Mouse (Mus musculus) MEL (cell line): ENCODE measurements around the gene Usp54. TPM values are rescaled to one million over a fixed set of nuclear protein-coding genes. Genes with fewer than 3 reads are reported as not detected.
"Not testable (repeated sequence)": the region's sequence is repeated elsewhere in the genome, so short reads cannot be mapped to it uniquely, and the experiment has no call there.

Experiments
- DNase-seq: peaks from one replicate; pipeline ENCODE4 v3.0.0; 2011; ENCODE audit warnings: low read depth, low spot score
- H3K27ac ChIP-seq: 2 replicates; pipeline ENCODE4 v1.5.1; 2012; ENCODE audit warnings: low read depth, mild to moderate bottlenecking, control low read depth, low read length, moderate library complexity; ENCODE audit not compliant: control insufficient read depth
- H3K27me3 ChIP-seq, 2 experiments: fragments of 150-350 bp in 1 of 2; sonication (generic) in 1 of 2; 2 replicates each; pipeline ENCODE4 v1.6.1; 2012; ENCODE audit warnings: low read length in 2 of 2, mild to moderate bottlenecking in 2 of 2, improper control_type of control experiment in 1 of 2, moderate library complexity in 1 of 2; ENCODE audit not compliant: insufficient read depth in 2 of 2, control insufficient read depth in 1 of 2
- H3K36me3 ChIP-seq, 2 experiments: 2 replicates each; pipeline ENCODE4 v1.6.1; 2012 to 2014; ENCODE audit warnings: low read length in 2 of 2, improper control_type of control experiment in 1 of 2, inconsistent platforms in 1 of 2, mild to moderate bottlenecking in 1 of 2; ENCODE audit not compliant: insufficient read depth in 2 of 2, control insufficient read depth in 1 of 2
- H3K4me1 ChIP-seq, 2 experiments: fragments of 150-350 bp in 1 of 2; sonication (generic) in 1 of 2; 2 replicates each; pipeline ENCODE4 v1.6.1; 2012; ENCODE audit warnings: low read length in 2 of 2, improper control_type of control experiment in 1 of 2, mild to moderate bottlenecking in 1 of 2; ENCODE audit not compliant: insufficient read depth in 2 of 2, control insufficient read depth in 1 of 2
- H3K4me3 ChIP-seq, 2 experiments: fragments of 150-350 bp in 1 of 2; sonication (generic) in 1 of 2; 2 replicates each; pipeline ENCODE4 v1.5.1; 2012; ENCODE audit warnings: low read depth in 2 of 2, low read length in 2 of 2, mild to moderate bottlenecking in 2 of 2, moderate library complexity in 2 of 2, control low read depth in 1 of 2, improper control_type of control experiment in 1 of 2; ENCODE audit not compliant: control insufficient read depth in 1 of 2, insufficient read depth in 1 of 2
- H3K79me2 ChIP-seq: 2 replicates; pipeline ENCODE4 v1.6.1; 2012; ENCODE audit warnings: mild to moderate bottlenecking, low read length, moderate library complexity; ENCODE audit not compliant: control insufficient read depth, poor library complexity, insufficient read depth
- H3K9ac ChIP-seq: 2 replicates; pipeline ENCODE4 v1.6.1; 2012; ENCODE audit warnings: low read depth, mild to moderate bottlenecking, control low read depth, low read length, moderate library complexity; ENCODE audit not compliant: control insufficient read depth, poor library complexity, severe bottlenecking
- H3K9me3 ChIP-seq: fragments of 150-350 bp; sonication (generic); replicated peaks from 2 replicates; pipeline ENCODE4 v1.6.1; 2012; ENCODE audit warnings: mild to moderate bottlenecking, low read length, improper control_type of control experiment, moderate library complexity; ENCODE audit not compliant: insufficient read depth
- E2F4 ChIP-seq: IDR thresholded peaks from 2 replicates; pipeline ENCODE4 v1.6.1; 2011; ENCODE audit warnings: low read depth, low read length, improper control_type of control experiment, borderline replicate concordance
- ELF1 ChIP-seq: IDR thresholded peaks from 2 replicates; pipeline ENCODE4 v1.6.1; 2014; ENCODE audit warnings: low read depth, mild to moderate bottlenecking, inconsistent platforms, low read length, improper control_type of control experiment, moderate library complexity
- ETS1 ChIP-seq: IDR thresholded peaks from 2 replicates; pipeline ENCODE4 v1.6.1; 2012; ENCODE audit warnings: low read depth, mild to moderate bottlenecking, inconsistent platforms, low read length, improper control_type of control experiment, moderate library complexity
- JUND ChIP-seq: IDR thresholded peaks from 2 replicates; pipeline ENCODE4 v1.6.1; 2011; ENCODE audit warnings: low read depth, mild to moderate bottlenecking, improper control_type of control experiment, low read length
- KAT2A ChIP-seq: conservative IDR thresholded peaks from 2 replicates; pipeline ENCODE4 v1.6.1; 2012; ENCODE audit warnings: low read depth, low read length, improper control_type of control experiment, inconsistent platforms
- MAFK ChIP-seq: IDR thresholded peaks from 2 replicates; pipeline ENCODE4 v1.6.1; 2011; ENCODE audit warnings: low read depth, mild to moderate bottlenecking, low read length, improper control_type of control experiment, borderline replicate concordance
- MAX ChIP-seq: IDR thresholded peaks from 2 replicates; pipeline ENCODE4 v1.6.1; 2011; ENCODE audit warnings: low read length, improper control_type of control experiment
- MAZ ChIP-seq: IDR thresholded peaks from 2 replicates; pipeline ENCODE4 v1.6.1; 2012; ENCODE audit warnings: low read depth, mild to moderate bottlenecking, inconsistent platforms, low read length, improper control_type of control experiment
- MYC ChIP-seq: IDR thresholded peaks from 2 replicates; pipeline ENCODE4 v1.6.1; 2011; ENCODE audit warnings: low read depth, mild to moderate bottlenecking, low read length, improper control_type of control experiment, moderate library complexity
- POLR2AphosphoS5 ChIP-seq: IDR thresholded peaks from 2 replicates; pipeline ENCODE4 v1.6.1; 2012; ENCODE audit warnings: low read depth, borderline replicate concordance, mild to moderate bottlenecking, inconsistent platforms, low read length, moderate library complexity, mixed read lengths
- TBP ChIP-seq: IDR thresholded peaks from 2 replicates; pipeline ENCODE4 v1.8.0; 2011; ENCODE audit warnings: low read depth, low read length, improper control_type of control experiment
- ZKSCAN1 ChIP-seq: IDR thresholded peaks from 2 replicates; pipeline ENCODE4 v1.6.1; 2012; ENCODE audit warnings: low read depth, mild to moderate bottlenecking, inconsistent platforms, low read length, improper control_type of control experiment, moderate library complexity
- ZNF384 ChIP-seq: IDR thresholded peaks from 2 replicates; pipeline ENCODE4 v1.6.1; 2012; ENCODE audit warnings: low read depth, mild to moderate bottlenecking, inconsistent platforms, low read length, improper control_type of control experiment
- polyA plus RNA-seq, 2 experiments: library from polyadenylated mRNA; stranded (reverse) in 1 of 2; unstranded in 1 of 2; fragments of >175 nt in 1 of 2; fragments of >200 nt in 1 of 2; gene quantifications; 2 replicates each; pipeline versions ENCODE4 v1.2.1 to v1.2.4; 2012; ENCODE audit warnings: low replicate concordance in 2 of 2, low read depth in 1 of 2; ENCODE audit not compliant: insufficient read length in 2 of 2, insufficient read depth in 1 of 2, missing spikeins in 1 of 2
- total RNA-seq: library from RNA; depleted of rRNA; stranded (reverse); fragments of 300-350 nt; gene quantifications from 2 replicates; pipeline ENCODE4 v1.2.3, GENCODE M21; 2012

Usp54 gene
- total and polyA plus RNA-seq, 3 experiments: 1.5 to 2.6 TPM; not detected in 1

DNA sequence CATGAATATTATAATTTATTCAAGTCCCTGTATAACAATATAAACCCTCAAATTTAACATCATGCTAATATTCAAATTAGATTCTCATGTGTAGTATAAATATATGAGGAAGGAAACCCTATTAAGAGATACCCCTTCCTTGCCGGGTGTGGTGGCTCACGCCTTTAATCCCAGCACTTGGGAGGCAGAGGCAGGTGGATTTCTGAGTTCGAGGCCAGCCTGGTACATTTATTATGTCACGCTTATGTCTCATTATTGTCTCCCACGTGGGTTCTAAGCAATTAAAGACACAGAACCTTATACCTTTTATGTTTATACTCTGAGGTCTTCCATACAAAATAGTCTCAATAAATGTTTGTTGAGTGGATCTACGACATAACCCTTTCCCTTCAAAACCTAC lies 2.2 kb downstream of the Usp54 start (continued):
- TF ChIP-seq KAT2A (no peak), ZNF384 (no peak), E2F4 (no peak), MAZ (no peak), ELF1 (no peak), ZKSCAN1 (no peak), POLR2AphosphoS5 (no peak), MAX (no peak), ETS1 (no peak)
- TF ChIP-seq, all 39 proteins: peak for 6

DNA sequence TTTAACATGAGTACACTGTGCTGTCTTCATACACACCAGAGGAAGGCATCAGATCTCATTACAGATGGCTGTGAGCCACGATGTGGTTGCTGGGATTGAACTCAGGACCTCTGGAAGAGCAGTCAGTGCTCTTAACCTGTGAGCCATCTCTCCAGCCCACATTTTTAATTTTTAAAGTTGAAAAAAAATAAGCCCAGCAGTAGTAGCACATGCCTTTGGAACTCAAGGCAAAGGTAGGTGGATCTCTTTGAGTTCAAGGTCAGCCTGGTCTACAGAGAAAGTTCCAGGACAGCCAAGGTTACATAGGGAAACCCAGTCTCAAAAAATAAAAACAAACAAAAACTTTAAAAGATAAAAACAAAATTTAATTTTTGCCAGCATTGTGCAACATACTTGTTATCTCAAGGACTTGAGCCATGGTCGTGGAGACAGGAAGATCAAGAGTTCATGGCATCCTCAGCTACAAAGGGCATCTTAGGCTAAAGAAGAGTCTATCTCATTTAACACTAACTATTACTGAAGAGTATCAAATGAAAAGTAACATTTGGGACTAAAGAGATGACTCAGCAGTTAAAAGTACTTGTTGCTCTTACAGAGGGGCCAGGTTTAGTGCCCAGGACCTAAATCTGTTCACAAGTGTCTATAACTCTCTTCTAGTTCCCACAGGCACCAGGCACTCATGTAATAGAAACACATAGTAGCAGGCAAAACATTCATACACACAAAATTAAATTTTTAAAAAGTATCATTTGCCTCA lies 2.9 kb downstream of the Usp54 start:
- TF ChIP-seq ELF1: no peak
- peak; percentile 76 for TF ChIP-seq MAFK
- no peak for TF ChIP-seq MYC
- TF ChIP-seq POLR2AphosphoS5: no peak
- TF ChIP-seq JUND: no peak
- peak; percentile 80 for TF ChIP-seq TBP
- H3K27ac ChIP-seq: no peak overlapping the region
- DNase-seq: peak; percentile 40
- no peak overlapping the region for H3K4me3 ChIP-seq
- peaks cover 2 to 9% of the 10 kb centered on the region in 2 experiments; a peak in 3 of 4 replicates for H3K4me1 ChIP-seq
- H3K27me3 ChIP-seq: no peaks in the 10 kb centered on the region
- peaks cover 13% of the 10 kb centered on the region for H3K79me2 ChIP-seq
- H3K36me3 ChIP-seq: peaks cover 0 to 14% of the 10 kb centered on the region in 2 experiments; a peak in 2 of 4 replicates
- no peaks in the 10 kb centered on the region for H3K9me3 ChIP-seq
- no peak overlapping the region for H3K9ac ChIP-seq

DNA sequence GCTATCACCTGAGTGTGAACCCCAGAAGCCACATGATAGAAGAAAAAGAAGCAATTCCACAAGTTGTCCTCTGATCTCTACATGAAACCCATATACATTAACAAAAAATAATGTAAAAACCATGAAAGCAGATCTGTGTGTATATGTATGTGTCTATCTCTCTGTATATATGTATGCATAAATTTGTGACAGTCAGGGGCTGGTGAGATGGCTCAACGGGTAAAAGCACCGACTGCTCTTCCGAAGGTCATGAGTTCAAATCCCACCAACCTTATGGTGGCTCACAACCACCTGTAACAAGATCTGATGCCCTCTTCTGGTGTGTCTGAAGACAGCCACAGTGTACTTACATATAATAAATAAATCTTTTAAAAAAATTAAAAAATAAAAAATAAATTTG lies 3.9 kb downstream of the Usp54 start:
- DNase-seq: peak; percentile 29
- TF ChIP-seq MAFK (0 out of 2 replicates have a peak, but pooled peaks have one; percentile 29), TBP (peak; percentile 98)

More for the DNA sequence above, 3.9 kb downstream of the Usp54 start:
- H3K79me2 ChIP-seq: peaks cover 13% of the 10 kb centered on the region
- not testable (repeated sequence) for H3K9me3 ChIP-seq, H3K27ac ChIP-seq, H3K27me3 ChIP-seq, H3K4me3 ChIP-seq, H3K4me1 ChIP-seq, H3K9ac ChIP-seq
- peaks cover 0 to 12% of the 10 kb centered on the region in 2 experiments; a peak in 2 of 4 replicates for H3K36me3 ChIP-seq
